Mouse (Mus musculus) kidney, adult 9 months (tissue): ENCODE data around the gene Cacna2d2.

Experiments used
- DNase-seq: peaks from one replicate; pipeline ENCODE4 v3.0.0; 2022

Gene Cacna2d2

DNA sequence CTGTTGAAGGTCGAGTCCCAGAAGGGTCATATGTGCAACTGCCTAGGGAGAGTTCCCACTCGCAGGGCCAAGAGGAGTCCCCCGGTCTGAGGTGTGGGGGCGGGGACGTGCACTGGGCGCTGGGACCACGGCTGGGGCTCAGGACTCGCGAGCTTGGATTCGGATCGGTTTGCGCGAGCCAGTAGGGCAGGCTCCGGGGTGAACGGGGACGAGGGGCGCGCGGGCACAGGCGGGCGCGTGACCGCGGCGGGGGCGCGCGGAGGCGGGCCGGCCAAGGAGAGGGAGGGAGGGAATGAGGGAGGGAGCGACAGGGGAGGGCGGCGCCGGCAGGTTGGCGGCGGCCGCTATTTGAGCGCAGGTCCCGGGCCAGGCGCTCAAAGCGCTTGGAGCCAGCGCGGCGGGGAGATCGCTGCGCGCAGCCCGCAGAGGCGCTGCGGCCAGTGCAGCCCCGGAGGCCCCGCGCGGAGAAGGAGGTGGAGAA is at the start of gene Cacna2d2:
Cacna2d2 (plus strand) TSS at position 122 of the 481 bp plus-strand sequence.
- DNase-seq: peak; percentile 62

DNA sequence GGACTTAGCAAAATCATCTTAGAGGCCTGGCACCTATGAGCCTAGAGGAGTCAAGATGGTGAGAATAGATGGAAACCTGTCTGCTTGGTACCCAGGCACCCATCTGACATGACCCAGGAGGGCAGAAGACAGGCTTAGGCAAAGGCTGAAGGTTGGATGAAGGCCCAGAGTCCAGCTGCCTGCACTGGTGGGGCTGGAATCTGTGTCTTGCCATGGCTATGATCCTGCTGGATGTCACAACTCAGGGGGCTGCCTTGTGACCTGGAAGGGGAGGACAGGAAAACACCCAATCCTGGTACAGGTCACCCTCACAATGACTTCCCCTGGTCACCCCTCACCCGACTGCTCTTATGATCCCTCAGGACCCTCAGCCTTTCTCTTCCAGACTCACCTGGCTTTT is 44.6 kb upstream of the Cacna2d2 start:
- no peak for DNase-seq

DNA sequence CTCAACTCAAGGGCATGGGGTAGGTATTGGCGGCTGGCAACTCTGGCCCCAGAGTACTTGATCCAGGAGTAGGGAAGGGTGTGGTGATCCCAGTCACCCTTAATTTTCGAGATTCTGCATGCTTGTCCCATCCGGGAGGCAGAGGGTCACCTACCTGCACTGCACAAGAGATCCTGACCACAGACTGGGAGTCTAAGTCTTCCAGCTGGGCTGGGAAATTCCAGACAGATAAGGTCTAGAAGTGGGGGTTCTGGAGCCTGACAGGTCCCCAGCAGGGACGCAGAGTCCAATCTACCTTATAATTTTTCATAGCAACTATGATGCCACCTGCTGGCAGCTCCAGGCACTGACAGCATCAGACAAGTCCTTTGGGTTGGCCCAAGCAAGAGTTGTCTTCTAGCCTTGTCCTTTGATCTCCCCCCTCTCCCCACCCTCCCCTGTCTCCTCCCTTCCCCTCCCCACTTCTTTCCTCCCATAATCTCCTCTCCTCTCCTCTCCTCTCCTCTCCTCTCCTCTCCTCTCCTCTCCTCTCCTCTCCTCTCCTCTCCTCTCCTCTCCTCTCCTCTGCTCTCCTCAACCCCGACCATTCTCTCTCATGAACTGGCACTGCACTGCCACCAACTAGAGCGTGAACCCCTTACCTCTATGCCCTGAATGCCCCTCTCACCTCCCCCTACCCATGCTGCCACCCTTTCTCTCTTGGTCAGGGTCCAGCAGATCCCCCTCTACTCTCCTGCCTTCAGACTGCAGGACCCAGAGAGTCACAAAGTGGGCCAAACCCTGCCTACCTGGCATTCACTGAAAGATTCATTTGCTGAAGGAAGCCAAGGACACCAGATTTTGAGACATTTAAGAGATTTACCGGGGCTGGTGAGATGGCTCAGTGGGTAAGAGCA is 43.3 kb upstream of the Cacna2d2 start:
- DNase-seq: peak; percentile 76

DNA sequence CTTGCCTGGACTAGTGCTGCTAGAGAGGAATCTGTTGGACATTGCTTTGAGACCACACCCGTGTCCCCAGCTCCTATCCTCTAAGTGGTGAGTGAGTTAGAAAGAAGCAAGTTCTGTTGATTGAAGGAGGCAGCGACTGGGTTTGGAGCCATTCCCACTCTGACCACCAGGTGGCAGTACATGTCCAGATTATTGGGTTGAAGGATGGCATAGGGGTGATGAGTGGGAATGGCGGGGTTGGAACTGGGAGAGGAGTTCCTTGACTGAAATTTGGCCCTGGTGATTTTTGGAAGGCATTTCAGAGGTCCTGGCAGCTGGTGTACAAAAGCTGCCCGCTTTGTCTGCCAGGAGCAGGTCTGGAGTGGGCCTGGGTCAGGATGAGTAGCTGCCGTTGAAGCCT is 41.8 kb upstream of the Cacna2d2 start:
- DNase-seq: peak; percentile 75

DNA sequence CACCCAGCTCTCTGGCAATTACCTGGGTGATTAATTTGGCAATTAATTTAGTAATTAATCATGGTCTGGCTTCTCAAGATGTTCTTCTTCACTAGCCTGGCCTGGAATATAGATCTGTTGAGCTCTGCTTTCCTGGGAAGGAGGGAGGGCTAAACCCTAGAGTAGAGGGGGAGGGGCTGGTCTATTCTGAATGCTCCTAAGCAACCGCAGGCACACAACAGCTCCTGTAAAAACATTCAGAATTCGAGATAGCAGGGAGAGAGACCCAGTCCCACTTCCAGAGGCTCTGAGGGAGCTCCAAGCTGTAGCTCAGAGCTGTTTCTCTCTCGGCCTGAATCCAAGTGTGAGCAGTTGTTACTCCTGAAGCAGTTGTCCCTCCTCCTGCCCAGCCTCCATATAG is 38.4 kb upstream of the Cacna2d2 start:
- DNase-seq: no peak

DNA sequence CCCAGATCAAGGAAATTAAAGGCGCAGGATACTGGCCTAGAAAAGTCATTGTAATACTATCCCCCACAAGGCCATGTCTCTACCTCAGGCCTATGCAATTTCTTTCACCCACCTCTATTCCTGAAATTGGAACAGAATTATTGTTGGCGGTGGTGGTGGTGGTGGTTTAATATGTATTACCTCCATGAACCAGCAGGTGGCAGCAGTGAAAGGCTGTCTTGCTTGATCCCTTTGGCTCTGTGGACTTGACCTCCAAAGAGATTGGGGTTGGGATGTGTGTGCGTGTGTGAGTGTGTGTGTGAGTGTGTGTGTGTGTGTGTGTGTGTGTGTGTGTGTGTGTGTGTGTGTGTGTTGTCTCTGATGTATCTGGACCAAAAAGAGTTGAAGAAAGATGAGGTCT is 32.8 kb upstream of the Cacna2d2 start:
- DNase-seq: peak; percentile 69

DNA sequence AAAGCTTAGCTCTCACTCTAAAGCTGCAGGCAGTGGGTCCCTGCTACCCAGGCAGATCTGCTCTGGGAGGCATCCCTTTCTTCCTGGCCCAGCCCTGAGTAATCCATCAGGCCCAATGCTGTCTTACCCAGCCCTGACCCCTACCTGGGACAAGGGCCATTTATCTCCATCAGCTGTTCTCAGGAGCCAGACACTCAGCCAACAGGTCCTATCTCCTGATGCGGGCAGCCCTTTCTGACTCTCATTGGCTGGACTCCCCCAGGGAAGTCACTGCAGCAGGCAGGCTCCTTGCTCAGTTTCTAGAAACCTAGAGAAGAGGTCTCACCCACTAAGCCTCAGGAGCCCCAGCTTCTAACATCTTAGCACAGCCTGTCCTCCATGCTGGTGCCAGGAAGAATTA is 31.1 kb upstream of the Cacna2d2 start:
- DNase-seq: no peak

DNA sequence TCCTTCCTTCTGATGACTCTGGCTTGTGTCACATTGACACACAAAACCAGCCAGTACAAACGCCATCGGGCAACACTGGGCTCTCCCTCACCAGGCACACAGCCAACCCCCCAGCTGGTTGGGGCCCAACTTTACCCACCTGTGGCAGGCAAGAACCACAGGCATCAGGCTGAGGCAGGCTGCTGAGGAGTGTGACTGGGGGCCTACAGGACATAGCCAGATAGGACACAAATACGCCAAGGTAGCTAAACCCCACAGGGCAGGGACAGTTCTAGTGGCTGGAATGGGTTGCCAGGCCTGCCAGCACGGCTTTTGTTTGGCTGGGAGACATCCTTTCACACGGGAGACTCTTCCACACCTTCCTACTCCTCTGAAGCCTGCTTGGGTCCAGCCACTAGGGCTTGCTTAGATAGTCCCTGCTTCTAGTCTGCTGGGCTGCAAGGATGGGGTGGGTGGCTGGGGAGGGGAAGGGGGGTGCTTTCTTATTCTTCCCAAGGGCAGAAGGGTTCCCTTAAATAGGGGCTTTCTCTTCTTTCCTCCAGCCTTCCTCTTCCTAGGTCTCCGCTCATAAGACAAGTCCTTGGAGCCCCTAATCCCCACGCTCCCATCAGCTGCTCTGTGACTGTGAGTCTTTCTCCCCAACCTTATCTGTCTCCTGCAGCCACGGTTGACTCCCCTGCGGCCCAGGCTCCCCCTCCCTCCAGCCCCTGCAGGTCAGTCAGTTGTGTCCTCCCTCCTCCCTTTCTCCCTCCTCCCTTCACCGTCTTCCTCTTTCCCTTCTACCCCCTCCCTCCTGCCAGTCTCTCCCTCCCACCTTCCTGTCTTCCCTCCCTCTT is 29.9 kb upstream of the Cacna2d2 start:
- no peak for DNase-seq

DNA sequence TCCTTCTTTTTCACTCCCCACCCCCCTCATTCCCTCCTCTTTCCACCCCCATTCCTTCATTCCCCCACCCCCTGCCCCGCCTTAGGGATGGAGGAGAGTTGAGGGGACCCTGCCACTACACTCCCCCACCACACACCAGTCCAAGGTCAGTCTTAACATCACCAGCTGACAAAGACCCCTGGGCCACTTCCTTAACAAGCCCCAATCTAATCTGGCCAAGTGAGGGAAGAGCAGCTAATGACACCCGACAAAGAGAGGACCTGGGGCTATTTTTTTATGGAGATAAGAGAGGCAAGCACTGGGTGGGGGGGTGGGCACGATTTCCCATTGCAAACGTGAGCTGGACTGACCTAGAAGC is 29.3 kb upstream of the Cacna2d2 start:
- DNase-seq: no peak

DNA sequence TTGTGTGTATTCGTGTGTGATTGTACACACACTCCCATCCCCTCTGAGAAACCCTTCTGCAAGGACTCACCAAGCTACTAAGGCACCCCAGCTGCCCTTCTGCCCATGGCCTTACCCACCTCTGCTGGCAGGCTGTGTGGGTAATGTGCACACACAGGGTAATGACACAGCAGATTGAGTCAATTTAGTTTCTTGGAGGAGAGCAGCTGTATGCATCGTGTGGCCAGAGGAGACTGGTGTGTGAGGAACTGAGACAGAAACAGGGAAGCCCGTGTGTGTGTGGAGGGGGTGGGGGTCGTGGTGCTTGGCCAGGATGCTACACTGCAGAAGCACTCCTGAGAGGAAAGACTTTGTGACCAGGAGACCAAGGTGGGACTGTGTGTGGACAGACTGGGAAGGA is 27.0 kb upstream of the Cacna2d2 start:
- DNase-seq: no peak

DNA sequence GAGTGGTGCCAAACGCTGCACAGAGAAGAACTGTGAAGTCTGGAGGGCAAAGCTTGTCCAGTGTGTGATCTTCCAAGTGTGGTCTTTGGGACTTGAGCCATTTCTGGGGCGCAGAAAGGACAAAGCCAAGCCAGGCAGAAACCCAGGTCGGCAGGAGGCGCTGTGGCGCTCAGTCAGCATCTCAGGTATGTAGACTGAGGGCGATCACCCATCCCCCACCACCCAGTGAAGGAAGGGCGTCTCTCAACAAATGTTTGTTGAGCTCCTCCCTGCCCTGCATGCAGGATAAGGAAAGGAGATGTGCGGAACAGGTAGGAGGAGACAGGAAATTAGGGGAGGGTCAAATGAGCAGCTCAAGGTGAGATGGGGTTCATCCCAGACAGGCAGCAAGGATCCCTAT is 24.8 kb upstream of the Cacna2d2 start:
- DNase-seq: peak; percentile 13

DNA sequence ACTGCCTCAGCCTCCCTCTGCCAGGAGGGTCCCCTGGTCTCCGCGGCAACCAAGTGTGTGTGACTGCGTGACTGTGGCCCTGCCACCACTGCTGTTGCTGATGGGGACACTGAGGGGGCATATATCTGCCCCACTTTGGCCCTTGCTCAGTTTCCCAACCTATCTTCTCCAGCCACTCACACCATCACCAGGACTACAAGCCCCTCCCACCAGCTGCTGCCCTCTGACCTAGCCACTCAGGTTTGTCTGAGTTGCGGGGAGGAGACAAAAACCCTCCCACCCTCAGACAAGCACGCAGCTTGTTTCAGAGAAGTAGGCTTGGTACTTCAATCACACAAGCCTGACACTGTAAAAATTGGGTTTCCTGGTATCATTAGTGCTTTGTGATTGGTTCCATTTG is 24.0 kb upstream of the Cacna2d2 start:
- DNase-seq: no peak

DNA sequence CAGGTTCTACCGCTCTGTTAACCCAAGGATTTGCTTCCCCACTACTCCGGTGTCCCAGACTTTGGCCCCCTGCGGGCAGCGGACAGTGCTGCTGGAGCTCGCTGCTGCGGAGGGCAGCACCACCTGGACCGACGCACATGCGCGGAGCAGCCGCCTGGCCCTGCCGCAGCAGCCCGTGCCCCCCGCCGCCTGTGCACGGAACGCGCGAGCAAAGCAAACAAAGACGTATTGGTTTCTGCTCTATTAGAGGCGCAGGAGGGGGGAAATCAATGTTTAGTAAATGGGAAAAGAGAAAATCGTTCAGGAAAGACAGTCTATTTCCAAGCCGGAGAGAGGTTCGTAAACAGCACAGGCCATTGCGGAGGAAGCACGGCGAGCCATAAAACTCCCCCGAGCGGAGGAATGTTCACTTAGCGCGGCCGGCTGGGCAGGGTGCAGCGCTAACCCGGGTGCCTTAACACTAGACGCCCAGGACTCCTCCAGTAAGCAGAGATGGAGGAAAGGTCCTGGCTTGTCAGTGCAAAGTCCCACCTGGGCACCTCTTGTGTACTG is 21.4 kb upstream of the Cacna2d2 start:
- DNase-seq: no peak

DNA sequence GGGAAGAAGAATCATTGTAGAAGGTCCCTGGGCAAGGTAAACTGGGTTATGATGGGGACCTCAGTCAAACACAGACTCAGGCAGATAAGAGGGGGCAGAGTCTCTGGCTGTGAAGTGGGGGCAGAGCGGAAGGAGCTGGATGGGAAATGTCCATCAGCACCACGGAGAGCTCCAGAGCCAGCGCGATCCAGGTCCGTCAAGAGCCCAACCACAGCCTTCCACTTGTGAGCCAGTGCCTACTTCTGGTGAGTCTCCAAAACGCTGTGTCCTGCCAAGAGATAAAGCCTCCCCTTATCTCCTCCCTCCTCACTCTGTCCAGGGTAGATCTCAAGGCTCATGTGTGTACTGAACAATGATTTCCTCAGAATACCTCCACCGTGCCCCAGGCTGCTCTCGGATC is 17.7 kb upstream of the Cacna2d2 start:
- DNase-seq: no peak

DNA sequence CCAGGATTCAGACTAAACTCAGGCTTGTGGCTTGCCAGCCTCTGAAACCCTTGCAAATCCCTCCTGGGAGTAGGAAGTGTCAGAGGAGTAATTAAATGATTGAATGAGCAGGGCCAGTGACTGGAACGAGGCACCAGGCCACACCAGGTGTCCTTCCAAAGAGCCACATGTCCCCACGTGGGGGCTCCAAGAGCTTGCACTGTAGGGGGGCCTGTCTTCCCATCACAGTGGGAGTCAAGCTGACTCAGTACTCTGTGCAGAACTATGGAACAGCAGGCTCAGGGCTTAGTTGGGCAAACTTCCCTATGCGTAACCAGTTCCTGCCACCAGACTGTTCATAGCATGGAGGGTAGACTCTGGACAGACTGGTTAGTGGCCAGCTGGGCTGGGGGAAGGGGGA is 15.0 kb upstream of the Cacna2d2 start:
- DNase-seq: no peak

DNA sequence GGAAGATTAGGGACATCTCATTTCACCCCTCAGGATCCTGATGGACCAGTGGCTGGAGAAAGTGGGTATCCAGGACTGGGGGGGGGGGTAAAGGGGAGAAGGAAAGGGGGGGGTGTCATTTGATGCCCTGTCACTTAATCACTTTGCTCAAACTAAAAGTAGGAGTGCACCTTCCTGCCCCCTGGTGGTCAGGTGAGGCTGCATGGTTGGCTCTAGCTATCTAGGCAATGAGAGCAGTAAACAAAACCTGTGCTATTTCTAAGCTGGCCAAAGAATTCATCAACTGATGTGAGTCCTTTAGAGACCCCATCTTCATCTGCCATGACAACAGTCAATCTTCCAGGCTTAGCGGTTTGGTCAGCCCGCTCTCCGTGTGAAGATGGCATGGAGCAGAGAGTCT is 12.7 kb upstream of the Cacna2d2 start:
- peak; percentile 58 for DNase-seq

DNA sequence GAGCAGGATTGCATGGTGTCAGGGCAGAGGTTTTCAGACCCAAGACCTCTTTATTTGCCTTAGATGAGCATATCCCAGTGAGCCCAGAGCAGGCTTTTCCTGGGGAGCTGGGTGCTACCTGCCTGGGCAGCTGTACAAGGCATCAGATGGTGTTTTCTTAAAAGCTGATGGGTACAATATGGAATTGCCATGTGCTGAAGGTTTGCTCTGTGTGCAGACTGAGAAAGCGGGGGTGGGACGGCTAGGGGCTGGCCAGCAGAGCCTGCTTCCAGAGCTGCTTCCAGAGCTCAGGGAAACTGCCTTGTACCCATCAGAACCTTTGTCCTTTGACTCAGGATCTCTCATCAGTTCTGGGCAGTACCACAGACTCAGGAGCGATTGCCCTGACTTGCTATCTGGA is 11.7 kb upstream of the Cacna2d2 start:
- no peak for DNase-seq

DNA sequence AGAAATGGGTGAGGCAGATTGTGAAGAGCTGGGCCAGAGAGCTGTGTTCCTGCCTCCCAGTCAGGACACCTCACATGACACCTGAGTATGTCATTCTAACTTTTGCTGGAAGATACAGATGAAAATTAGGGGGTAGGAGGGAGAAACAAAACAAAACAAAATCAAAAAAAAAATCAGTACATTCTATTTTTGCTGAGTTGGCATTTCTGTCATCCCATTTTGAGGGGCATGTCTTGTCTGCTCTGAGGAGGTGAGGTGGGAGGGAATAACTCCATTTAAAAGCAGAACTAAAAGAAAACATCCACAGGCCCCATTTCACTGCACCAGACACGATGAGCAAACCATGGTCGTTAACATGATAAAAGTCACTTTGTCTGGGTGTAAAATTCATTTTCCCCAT is 11.1 kb upstream of the Cacna2d2 start:
- DNase-seq: no peak

DNA sequence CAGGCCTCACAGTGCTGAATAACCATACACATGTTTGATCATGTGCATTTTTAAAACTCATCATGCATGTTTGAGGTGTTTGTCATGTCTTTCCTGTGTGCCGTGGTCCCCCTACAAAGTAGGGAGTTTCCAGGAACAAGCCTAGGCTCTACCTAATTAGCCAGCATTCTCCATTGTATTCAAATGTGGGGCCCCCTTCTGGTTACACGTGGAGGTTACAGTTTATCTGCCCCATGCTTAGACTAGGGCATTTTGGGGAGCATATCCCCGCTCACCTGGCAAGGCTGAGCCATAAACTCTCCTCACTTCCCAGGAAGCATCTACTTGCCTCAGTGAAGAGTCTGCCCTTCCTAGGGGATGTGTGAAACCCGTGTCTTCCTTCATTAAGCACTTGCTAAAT is 3.0 kb upstream of the Cacna2d2 start:
- no peak for DNase-seq

DNA sequence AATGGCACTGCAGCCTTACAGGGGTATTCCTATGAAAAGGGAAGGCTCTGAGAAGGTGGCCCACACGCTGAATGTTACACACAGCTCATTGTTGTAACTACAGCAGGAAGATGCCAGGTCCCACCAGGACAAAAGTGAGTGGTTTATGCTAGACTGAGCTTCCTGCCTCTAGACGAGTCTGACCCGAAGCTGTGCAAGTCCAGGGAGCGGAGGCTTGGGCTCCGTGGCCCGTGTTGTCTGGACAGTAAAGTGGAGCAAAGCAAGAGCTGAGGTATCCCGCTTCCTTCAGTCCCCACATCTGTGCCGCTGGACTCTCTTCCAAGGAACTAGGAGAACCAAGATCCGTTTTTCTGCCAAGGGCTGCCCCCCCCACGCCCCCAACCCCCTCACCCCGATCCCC is 444 bp upstream of the Cacna2d2 start:
- DNase-seq: no peak

DNA sequence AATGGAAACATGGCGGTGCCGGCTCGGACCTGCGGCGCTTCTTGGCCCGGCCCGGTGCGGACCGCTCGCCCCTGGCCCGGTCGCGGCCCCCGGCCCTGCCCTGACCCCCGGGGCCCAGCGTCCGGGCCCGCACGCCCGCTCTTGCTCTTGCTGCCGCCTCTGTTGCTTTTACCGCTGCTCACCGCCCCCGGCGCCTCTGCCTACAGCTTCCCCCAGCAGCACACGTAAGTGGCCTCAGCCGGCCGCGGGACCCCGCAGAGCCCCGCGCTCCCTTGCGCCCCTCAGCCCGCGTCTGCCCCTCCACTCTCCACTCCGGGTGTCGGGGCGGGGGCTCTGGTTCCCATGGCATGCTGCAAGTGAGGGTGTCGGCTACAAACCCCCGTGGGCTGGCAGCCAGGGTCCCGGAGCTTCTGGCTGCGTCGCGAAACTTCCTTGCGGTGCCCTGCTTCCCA is 674 bp downstream of the Cacna2d2 start:
- DNase-seq: no peak

DNA sequence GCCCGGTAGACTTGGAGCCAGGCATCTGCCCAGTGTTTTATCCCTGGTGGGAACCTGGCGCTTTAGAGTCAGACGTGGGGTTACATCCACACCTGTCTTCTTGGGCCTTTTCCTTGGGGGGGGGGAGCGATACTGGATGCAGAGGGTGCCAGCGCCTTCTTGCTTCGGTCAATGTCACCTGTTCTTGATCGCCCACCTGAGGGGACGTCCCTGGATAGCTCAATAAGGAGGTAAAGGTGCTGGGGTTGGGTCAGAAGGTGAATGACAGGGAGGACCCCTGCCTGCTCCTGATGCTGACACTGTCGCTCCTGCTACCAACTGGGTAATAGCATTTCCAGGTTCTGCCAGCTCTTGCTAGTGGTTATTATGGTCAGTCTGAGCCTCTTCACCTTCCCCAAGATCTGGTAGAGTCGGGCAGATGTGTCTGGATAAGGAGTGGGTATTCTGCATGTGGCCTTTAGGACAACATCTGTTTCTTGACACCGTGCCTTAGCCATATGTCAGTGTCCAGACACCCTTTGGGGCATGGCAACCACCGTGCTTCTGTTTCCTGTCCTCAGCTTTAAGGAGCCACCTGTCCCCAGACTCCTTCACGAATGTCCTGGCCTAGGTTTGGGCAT is 1.4 kb downstream of the Cacna2d2 start:
- DNase-seq: no peak

DNA sequence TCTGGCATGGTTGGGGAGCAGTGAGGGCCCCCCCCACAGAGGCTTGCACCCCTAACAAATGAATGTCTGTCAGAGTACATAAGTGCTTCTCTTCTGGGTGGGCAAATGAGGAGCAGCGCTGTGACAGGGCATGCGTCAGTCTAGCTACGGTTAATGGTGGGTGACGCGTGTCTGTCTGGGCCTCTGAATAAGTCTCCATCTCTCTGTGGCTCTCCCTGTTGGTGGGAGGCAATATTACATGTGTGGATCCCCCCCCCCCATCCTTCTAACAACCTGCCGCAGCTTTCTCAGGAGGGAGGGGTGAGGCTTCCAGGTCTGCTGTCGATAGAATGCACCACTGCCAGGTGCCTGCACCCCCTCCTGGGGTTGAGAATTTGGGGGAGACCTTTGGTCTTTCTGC is 3.7 kb downstream of the Cacna2d2 start:
- no peak for DNase-seq
